Mouse (Mus musculus): ENCODE results near the gene Mmaa.

DNA sequence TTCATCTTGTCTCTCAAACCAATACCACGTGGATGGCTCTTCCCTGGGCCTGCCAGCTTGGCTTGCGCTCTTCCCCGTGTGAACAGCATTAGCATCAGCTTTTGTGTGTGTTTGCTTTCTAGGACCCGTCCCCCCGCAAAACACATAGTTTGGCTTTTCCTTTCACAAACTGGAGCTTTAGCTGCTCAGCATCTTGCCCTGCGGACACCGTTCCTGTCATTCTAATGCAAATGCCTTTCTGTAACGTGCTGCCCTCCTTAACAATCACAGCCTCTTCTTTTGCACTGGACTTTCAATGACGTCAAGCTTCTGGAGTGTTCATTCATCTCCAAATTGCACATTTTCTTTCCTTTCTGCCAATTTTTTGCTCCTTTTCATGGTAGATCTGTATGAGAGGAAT, 70.4 kb downstream of the Mmaa start:
- TF ChIP-seq ZNF384 (IDR thresholded peaks at IDR 0.05; ENCODE audit: low read depth, low read length) (no peak), CHD2 (IDR thresholded peaks at IDR 0.05; ENCODE audit: low read depth, low read length) (no peak), MAFK (IDR thresholded peaks at IDR 0.05; ENCODE audit: insufficient read depth, low read depth, low read length) (no peak), ZC3H11A (IDR thresholded peaks at IDR 0.05; ENCODE audit: borderline replicate concordance, low read depth, low read length) (no peak)
